Mouse (Mus musculus) E14TG2a.4 (cell line): ENCODE measurements at regions not wholly inside any gene's neighbourhood (a gene's known extent, or its start where the extent isn't known, plus 50 kb on each side); places are given as distances from the start of the nearest gene placed in this dataset.

ENCODE experiments used
- H3K27me3 ChIP-seq: 2 replicates; pipeline ENCODE4 v1.6.1; 2014; ENCODE audit warnings: low read length, control low read depth; ENCODE audit not compliant: insufficient read depth
- H3K36me3 ChIP-seq: 2 replicates; pipeline ENCODE4 v1.6.1; 2014; ENCODE audit warnings: low read length, control low read depth; ENCODE audit not compliant: insufficient read depth
- H3K4me1 ChIP-seq: replicated peaks from 2 replicates; pipeline ENCODE4 v1.6.1; 2014; ENCODE audit warnings: low read depth, low read length, control low read depth
- H3K4me3 ChIP-seq: replicated peaks from 2 replicates; pipeline ENCODE4 v1.5.1; 2014; ENCODE audit warnings: mild to moderate bottlenecking, low read length
- H3K9me3 ChIP-seq: 2 replicates; pipeline ENCODE4 v1.6.1; 2014; ENCODE audit warnings: low read length, control low read depth
- CTCF ChIP-seq: conservative IDR thresholded peaks from 2 replicates; pipeline ENCODE4 v1.5.1; 2014; ENCODE audit warnings: low read length
- NANOG ChIP-seq: IDR thresholded peaks from 2 replicates; pipeline ENCODE4 v1.6.1; 2014; ENCODE audit warnings: borderline replicate concordance, low read length, mixed read lengths
- POU5F1 ChIP-seq: IDR thresholded peaks from 2 replicates; pipeline ENCODE4 v1.6.1; 2014; ENCODE audit warnings: low read length, borderline replicate concordance

DNA sequence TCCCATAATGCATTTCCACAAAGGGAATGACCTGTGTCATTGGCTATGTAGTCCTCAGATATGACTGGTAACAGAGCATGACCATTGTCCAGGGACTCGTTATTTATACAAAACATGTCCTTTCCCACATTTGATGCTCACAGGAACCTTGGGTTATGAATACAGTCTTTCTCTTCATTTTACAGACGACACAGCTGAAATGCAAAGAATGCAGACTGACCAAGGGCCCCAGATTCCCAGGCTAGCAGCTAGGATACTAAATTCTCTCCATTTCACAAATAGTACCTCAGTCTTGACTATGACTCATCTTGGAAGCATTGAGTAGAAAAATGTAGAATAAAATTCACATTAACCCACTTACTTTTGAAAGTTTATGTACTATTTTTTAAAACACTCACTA lies 182.7 kb upstream of the Sox4 start:
- Histone ChIP-seq H3K4me3 (no peak overlapping the region), H3K36me3 (no peaks in the 10 kb centered on the region), H3K9me3 (no peaks in the 10 kb centered on the region; the same call in 1 of the 2 replicates)

DNA sequence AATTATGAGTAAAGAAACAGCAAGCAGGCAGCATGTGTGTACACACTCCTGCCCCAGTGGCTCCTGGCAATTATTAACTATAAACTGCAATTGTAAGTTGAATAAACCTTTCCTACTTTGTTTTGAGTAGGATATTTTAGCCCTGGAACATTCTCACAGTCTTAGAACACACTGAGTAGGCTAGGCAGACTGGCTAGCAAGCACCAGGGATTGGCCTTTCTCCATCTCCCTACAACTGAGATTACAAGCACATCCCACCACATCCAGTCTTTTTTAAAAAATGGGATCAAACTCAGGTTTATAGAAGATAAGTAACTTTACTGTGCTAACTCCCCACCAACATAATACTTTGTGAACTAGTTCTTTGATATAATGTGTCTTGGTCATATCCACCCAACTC lies 174.0 kb upstream of the Sox4 start:
- Histone ChIP-seq H3K27me3 (no peaks in the 10 kb centered on the region), H3K4me1 (no peaks in the 10 kb centered on the region), H3K4me3 (no peak overlapping the region), H3K36me3 (no peaks in the 10 kb centered on the region), H3K9me3 (peaks cover 8% of the 10 kb centered on the region)
- TF ChIP-seq POU5F1 (no peak), NANOG (no peak), CTCF (no peak)

More for the DNA sequence above, 182.7 kb upstream of the Sox4 start:
- Histone ChIP-seq H3K4me1 (no peaks in the 10 kb centered on the region), H3K27me3 (no peaks in the 10 kb centered on the region)
- TF ChIP-seq NANOG (no peak), CTCF (no peak), POU5F1 (no peak)

DNA sequence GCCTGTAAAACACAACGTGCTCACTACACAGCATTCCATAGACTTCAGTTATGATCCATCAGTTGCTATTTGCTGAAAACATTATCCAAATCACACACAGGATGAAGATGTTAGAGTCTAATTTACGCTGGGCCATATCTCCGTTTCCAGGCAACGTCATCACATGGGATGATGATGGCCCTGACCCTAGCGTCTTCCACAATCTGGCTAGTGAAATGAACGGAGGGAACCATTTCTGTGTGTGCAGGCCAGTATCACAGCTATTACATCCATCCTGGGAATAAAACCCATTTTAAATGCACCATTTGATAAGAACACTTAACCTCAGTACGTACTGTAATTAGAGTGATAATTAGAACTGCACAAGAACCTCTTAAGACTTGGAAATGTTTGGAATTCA lies 170.0 kb upstream of the Sox4 start:
- Histone ChIP-seq H3K4me3 (no peak overlapping the region), H3K36me3 (no peaks in the 10 kb centered on the region), H3K9me3 (peaks cover 28% of the 10 kb centered on the region), H3K27me3 (no peaks in the 10 kb centered on the region), H3K4me1 (no peaks in the 10 kb centered on the region)
- no peak for TF ChIP-seq NANOG
- TF ChIP-seq CTCF: no peak
- TF ChIP-seq POU5F1: no peak

DNA sequence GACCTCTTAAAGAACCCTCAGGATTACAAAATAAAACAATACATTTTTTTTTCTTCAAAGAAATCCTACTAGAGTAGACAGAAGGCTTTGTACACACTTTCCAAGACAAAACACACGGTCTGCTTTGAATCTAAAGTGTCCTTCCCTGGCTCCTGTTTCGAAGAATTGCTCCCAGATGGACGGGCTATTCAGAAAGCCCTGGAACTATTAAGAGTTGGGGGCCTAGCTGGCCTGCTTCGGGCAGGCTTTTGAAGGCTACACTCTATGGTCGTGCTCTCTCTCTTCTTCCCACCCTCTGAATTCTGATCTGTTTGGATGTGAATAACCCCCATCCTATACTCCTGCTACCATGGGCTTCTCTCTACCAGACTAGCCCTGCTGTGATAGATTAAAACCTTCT lies 167.6 kb upstream of the Sox4 start:
- no peaks in the 10 kb centered on the region for H3K4me1 ChIP-seq

DNA sequence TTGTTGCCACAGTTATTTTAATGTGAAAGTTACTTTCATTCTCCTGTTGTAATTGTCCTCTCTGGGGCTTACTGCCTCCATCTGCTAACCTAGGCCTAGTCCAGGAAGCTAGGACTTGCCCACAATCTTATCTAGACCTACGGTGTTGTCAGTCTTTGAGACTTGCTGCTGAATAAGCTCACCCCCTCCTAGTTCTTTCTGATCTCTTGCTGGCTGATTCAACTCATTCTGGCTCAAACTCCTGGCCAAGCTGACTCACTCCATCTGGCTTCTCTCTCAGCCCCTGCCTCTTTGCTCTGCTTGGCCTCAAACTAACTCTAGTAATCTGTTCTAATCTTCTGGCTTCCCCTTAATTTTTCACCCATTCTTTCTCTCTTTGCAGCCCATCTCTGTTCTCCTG lies 165.8 kb upstream of the Sox4 start:
- H3K9me3 ChIP-seq: peaks cover 28% of the 10 kb centered on the region
- no peaks in the 10 kb centered on the region for H3K4me1 ChIP-seq
- no peaks in the 10 kb centered on the region for H3K27me3 ChIP-seq
- H3K36me3 ChIP-seq: no peaks in the 10 kb centered on the region
- no peak overlapping the region for H3K4me3 ChIP-seq
- TF ChIP-seq NANOG (no peak), CTCF (no peak), POU5F1 (no peak)

More for the DNA sequence above, 167.6 kb upstream of the Sox4 start:
- Histone ChIP-seq H3K9me3 (peaks cover 28% of the 10 kb centered on the region), H3K36me3 (no peaks in the 10 kb centered on the region), H3K4me3 (no peak overlapping the region), H3K27me3 (no peaks in the 10 kb centered on the region)
- TF ChIP-seq POU5F1 (no peak), NANOG (no peak), CTCF (no peak)

DNA sequence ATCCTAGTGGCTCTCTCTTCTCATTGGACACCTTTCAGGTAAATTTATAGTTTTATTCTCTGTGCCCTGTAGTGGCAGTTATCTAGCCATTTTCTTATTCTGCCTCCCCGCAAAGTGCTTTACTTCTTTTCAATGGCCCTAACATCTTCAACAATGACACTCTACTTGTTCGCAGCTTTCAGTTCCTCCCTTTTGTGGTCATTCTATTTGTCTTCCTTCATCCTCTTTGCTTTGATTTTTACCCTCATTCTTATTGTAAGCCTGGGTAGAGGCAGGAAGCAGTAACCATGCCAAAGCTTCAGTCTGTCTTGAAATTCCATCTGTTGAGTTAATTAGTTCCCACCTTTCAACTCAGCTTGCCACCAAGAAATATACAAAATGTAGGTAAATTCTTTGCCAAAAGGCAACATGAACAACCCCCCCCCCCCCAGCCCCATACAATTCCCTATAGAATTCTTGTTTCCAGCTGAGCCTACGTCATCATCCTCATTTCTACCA lies 161.5 kb upstream of the Sox4 start:
- H3K4me1 ChIP-seq: no peaks in the 10 kb centered on the region
- TF ChIP-seq POU5F1: no peak
- no peak for TF ChIP-seq CTCF
- no peak for TF ChIP-seq NANOG
- no peaks in the 10 kb centered on the region for H3K27me3 ChIP-seq
- peaks cover 4% of the 10 kb centered on the region; the same call in 1 of the 2 replicates for H3K9me3 ChIP-seq
- H3K4me3 ChIP-seq: no peak overlapping the region
- no peaks in the 10 kb centered on the region for H3K36me3 ChIP-seq

DNA sequence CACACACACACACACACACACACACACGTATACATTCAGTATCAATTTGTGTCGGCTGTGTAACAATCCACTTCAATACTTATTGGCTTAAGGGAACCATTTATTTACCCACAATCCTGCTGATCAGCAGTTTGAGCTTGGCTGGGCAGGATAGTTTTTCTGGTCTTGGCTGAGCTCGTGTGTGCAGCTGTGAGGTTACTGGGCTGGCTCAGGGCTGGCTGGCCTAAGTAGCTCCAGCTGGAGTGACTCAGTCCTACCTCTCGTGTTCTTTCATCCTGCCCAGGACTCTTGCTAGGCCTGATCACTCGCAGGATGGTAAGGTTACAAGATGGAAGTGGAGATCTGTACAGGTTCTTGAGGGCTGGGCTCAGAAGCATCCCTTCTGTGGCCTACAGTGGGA lies 156.6 kb upstream of the Sox4 start:
- H3K9me3 ChIP-seq: no peaks in the 10 kb centered on the region
- no peak overlapping the region for H3K4me3 ChIP-seq
- no peaks in the 10 kb centered on the region for H3K4me1 ChIP-seq
- TF ChIP-seq NANOG: no peak
- TF ChIP-seq POU5F1: no peak
- TF ChIP-seq CTCF: no peak
- no peaks in the 10 kb centered on the region for H3K36me3 ChIP-seq
- H3K27me3 ChIP-seq: no peaks in the 10 kb centered on the region

DNA sequence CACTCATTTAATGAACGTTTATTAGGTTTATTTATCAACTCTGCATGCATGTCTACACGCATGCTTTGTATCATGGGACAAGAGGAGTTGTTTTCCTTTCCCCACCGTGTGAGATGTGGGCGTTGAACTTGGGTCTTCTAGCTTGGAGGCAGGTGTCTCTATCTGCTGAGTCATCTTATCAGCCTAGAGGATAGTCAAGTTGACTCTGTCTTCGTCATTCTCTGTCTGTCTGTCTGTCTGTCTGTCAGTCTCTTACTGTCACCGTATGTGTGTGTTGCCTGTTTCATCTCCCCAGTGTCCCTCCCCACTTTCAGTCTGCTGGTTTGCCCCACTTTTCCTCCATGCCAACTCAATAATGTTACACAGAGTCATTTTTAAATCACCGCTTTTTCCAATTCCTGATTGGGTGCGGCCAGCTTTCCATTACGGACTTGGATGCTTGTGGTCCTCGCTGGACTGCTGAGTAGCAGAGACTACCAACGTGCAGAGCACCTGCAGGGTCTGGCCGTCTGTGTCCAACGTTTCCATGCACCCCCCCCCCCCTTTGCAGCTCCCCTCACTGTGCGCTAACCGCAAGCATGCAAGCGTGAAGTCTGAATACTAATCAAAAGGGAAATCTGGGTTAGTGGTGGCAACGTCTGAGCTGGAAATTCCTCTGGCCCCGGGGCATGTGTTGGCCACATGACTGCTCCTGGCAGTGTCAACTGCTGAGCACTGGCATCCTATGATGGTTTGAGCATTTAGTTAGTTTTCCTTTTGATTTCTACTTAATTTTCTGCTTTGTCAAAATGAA lies 155.7 kb upstream of the Sox4 start:
- Histone ChIP-seq H3K9me3 (no peaks in the 10 kb centered on the region), H3K4me1 (no peaks in the 10 kb centered on the region), H3K36me3 (no peaks in the 10 kb centered on the region), H3K27me3 (no peaks in the 10 kb centered on the region), H3K4me3 (no peak overlapping the region)
- TF ChIP-seq POU5F1: no peak
- TF ChIP-seq CTCF: no peak
- no peak for TF ChIP-seq NANOG

DNA sequence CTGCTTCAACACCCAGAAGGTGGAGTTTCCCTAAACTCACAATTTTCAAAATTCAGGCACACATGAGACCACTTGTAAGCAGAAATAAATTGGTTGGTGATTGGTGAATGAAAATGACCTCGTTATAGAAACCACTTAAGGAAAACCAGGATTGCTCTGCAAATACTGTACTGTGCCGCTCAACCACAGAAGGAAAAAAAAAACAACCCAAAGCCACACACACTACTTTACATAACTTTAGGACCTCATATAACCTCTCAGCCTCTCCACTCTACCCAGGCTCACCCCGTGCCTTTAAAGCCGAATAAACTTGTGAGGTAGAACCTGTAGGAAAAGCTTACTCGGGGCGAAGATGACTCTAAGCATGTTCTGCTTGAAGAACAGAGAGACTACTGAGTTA lies 154.7 kb upstream of the Sox4 start:
- H3K4me3 ChIP-seq: no peak overlapping the region
- no peaks in the 10 kb centered on the region for H3K9me3 ChIP-seq
- no peak for TF ChIP-seq NANOG
- no peak for TF ChIP-seq POU5F1
- no peak for TF ChIP-seq CTCF
- no peaks in the 10 kb centered on the region for H3K27me3 ChIP-seq
- H3K4me1 ChIP-seq: no peaks in the 10 kb centered on the region
- no peaks in the 10 kb centered on the region for H3K36me3 ChIP-seq
